Mouse (Mus musculus) midbrain, postnatal 0 days (tissue): ENCODE measurements around the gene Hist2h2aa2. TPM values are rescaled to one million over a fixed set of nuclear protein-coding genes. Genes with fewer than 3 reads are reported as not detected.

Source experiments
- ATAC-seq: fragments of 200-750 bp; cut with Nextera tagmentation; 2 replicates; pipeline ENCODE4 v1.8.0; 2017; ENCODE audit warnings: moderate number of reproducible peaks, mild to moderate bottlenecking, moderate TSS enrichment, moderate library complexity; ENCODE audit not compliant: low FRiP score
- DNase-seq: peaks from one replicate; pipeline ENCODE4 v3.0.0-alpha.2; 2015; ENCODE audit warnings: low spot score
- H3K27ac ChIP-seq: fragments of 300-500 bp; sonication (generic); 2 replicates; pipeline ENCODE4 v1.5.1; 2014; ENCODE audit warnings: low read depth, mild to moderate bottlenecking, low read length, mixed read lengths
- H3K27me3 ChIP-seq: fragments of 300-500 bp; sonication (generic); 2 replicates; pipeline ENCODE4 v1.6.1; 2014; ENCODE audit warnings: low read length, control low read depth, mixed read lengths; ENCODE audit not compliant: insufficient read depth
- H3K36me3 ChIP-seq: fragments of 300-500 bp; sonication (generic); 2 replicates; pipeline ENCODE4 v1.6.1; 2014; ENCODE audit warnings: low read length, control low read depth, mixed read lengths; ENCODE audit not compliant: insufficient read depth
- H3K4me1 ChIP-seq: fragments of 300-500 bp; sonication (generic); 2 replicates; pipeline ENCODE4 v1.6.1; 2014; ENCODE audit warnings: mild to moderate bottlenecking, control low read depth, antibody characterized with exemption, low read length, mixed read lengths; ENCODE audit not compliant: insufficient read depth
- H3K4me2 ChIP-seq: fragments of 300-500 bp; sonication (generic); 2 replicates; pipeline ENCODE4 v1.6.1; 2014; ENCODE audit warnings: low read depth, mild to moderate bottlenecking, low read length, mixed read lengths; ENCODE audit not compliant: poor library complexity, severe bottlenecking
- H3K4me3 ChIP-seq: fragments of 300-500 bp; sonication (generic); 2 replicates; pipeline ENCODE4 v1.5.1; 2014; ENCODE audit warnings: low read depth, mild to moderate bottlenecking, low read length, moderate library complexity
- H3K9ac ChIP-seq: fragments of 300-500 bp; sonication (generic); replicated peaks from 2 replicates; pipeline ENCODE4 v1.6.1; 2014; ENCODE audit warnings: mild to moderate bottlenecking, low read length, moderate library complexity, mixed read lengths; ENCODE audit not compliant: poor library complexity, severe bottlenecking
- H3K9me3 ChIP-seq: fragments of 300-500 bp; sonication (generic); 2 replicates; pipeline ENCODE4 v1.6.1; 2016; ENCODE audit warnings: low read length, control low read depth
- CTCF ChIP-seq: IDR thresholded peaks from 2 replicates; pipeline ENCODE4 v1.5.1; 2016; ENCODE audit warnings: antibody characterized with exemption, mild to moderate bottlenecking
- WGBS: fragments of 180-500 bp; shearing (Covaris S2); extraction: QIAGEN DNeasy Blood & Tissue Kit; methylation state at CpG from one replicate; pipeline ENCODE4 v1.1.7; 2014; 5-methylcytosine and 5-hydroxymethylcytosine counted together
- polyA plus RNA-seq: library from polyadenylated mRNA; unstranded; fragments of >200 nt; fragmentation: Nextera tagmentation; extraction: Ambion mirVana; gene quantifications from 2 replicates; pipeline ENCODE4 v1.2.1, GENCODE M21; 2015
- total RNA-seq: library from RNA; depleted of rRNA; stranded (reverse); fragments of >200 nt; gene quantifications from 2 replicates; pipeline ENCODE4 v1.2.3, GENCODE M21; 2014

The Hist2h2aa2 gene
- total and polyA plus RNA-seq, 2 experiments from 2014 or later: 45.6 to 1,403 TPM

DNA sequence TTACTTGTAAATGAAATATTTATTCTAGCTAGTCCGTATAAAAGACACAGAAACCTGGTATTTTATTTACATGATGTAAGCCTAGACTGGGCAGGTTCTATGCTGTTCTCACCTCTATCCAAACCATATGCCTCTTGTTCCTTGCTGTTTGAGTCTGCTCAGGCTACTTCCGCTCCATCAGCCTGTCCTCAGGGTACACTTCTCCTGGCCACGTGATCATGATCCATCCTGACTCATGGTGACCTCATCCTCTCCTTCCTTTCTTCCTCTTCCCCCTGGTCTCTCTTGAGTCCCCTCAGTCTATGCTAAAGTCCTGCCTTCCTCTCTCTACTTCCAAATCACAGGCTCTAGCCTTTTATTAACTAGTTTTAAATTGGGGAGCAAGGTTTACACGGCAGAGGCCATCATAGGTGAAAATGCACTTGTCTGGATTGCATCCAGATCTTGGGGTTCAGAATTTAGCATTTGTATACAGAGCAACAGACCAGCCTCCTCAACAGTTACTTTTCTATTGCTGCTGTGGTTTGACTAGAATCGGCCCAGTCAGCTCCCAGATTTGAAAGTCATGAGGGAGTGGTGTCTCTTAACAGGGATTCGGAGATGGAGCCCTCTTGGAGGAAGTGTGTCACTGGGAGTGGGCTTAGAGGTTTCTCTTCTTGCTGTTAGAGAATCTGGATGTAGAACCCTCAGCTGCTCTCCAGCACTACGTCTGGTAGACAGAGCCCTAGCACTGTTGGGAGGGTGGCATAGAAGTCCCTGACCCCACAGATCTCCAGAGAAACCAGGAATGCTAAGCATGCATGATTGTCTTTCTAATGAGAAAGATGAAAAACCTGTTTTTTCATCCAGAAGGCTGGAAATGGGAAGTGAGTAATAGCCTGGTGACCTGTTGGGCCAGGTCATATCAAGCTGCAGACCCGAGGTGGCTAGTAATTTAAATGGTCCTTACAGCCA is 13.1 kb downstream of the Hist2h2aa2 start:
- Histone ChIP-seq H3K9me3 (no peaks in the 10 kb centered on the region), H3K9ac (no peak overlapping the region), H3K4me3 (no peak overlapping the region), H3K27me3 (no peaks in the 10 kb centered on the region), H3K4me1 (peaks cover under 1% of the 10 kb centered on the region; the same call in 1 of the 2 replicates), H3K36me3 (no peaks in the 10 kb centered on the region), H3K4me2 (no peak overlapping the region), H3K27ac (no peak overlapping the region)
- no peak for TF ChIP-seq CTCF
- 74% methylated on average over 8 of the region's 8 CpGs for whole genome bisulfite sequencing
- ATAC-seq (no peak), DNase-seq (no peak)

DNA sequence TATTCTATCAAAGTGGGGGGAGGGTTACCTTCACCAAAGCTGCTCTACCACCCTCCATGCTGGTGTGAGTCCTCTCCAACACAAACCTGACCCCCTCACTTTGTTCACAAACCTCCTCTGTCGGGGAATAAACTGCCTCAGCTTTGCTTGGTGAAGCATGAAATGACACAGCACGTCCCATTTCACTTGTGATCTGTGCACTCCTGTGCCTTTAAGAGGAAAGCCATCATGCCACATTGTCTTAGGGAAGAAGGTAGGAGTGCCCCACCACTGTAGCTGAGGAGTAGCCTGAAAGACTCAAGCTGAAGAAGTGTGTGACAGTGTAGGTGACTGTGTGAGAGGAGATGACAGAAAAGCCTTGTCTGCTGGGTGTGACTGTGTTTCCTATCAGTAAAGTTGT is 14.7 kb downstream of the Hist2h2aa2 start:
- no peak overlapping the region for H3K27ac ChIP-seq
- no peaks in the 10 kb centered on the region for H3K36me3 ChIP-seq
- H3K9me3 ChIP-seq: no peaks in the 10 kb centered on the region
- H3K9ac ChIP-seq: no peak overlapping the region
- no peaks in the 10 kb centered on the region for H3K27me3 ChIP-seq
- no peak for ATAC-seq
- H3K4me3 ChIP-seq: no peak overlapping the region
- H3K4me1 ChIP-seq: peaks cover 4% of the 10 kb centered on the region; the same call in 1 of the 2 replicates
- DNase-seq: no peak
- WGBS: 11% methylated on average over 2 of the region's 2 CpGs
- no peak for TF ChIP-seq CTCF
- H3K4me2 ChIP-seq: no peak overlapping the region

DNA sequence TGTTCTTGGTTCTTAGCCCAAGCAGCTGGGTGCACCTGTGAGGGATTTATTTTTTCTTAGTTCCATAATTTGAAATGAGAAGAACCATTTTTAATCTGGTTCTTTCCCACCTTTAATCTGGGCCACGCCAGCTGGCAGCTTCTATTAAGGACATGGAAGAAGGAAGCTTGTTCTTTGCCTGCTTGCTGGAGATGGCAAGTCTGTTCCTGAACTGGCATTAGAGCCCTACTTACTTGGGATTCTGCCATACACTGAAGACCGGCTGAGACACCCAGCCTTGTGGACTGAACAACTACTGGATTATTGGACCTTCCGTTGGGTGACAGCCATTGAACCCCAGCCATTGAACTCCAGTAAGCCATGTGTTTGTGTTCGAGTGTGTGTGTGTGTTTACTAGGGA is 17.3 kb downstream of the Hist2h2aa2 start:
- 84% methylated on average over 4 of the region's 4 CpGs for WGBS
- no peak for TF ChIP-seq CTCF
- no peak for ATAC-seq
- Histone ChIP-seq H3K27me3 (no peaks in the 10 kb centered on the region), H3K36me3 (no peaks in the 10 kb centered on the region), H3K9me3 (no peaks in the 10 kb centered on the region), H3K4me1 (peaks cover 4% of the 10 kb centered on the region; the same call in 1 of the 2 replicates), H3K4me3 (no peak overlapping the region), H3K9ac (no peak overlapping the region), H3K27ac (no peak overlapping the region), H3K4me2 (peak overlapping the region; percentile 18; the same call in 1 of the 2 replicates)
- no peak for DNase-seq

DNA sequence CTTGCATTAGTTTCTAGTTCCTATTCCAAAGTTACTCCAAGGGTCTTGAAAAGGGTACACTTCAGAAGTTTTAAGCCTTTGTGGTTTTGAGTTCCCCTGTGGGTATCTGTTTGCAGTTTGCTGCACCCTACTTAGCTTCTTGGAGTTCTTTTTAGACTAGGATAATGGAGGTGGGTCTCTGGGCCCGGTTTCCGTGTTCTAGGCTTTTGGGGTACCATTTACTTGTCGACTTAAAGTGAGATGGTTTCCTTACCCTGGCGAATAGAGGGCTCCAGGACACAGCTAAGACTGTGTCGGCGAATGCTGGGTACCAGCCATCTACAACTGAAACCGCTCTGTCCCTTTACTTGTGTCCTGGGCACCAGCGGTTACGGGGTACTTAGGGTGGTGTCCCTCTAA is 18.4 kb downstream of the Hist2h2aa2 start:
- Histone ChIP-seq H3K4me1 (peaks cover 4% of the 10 kb centered on the region; the same call in 1 of the 2 replicates), H3K4me3 (peak overlapping the region; percentile 51), H3K9me3 (no peaks in the 10 kb centered on the region), H3K27me3 (no peaks in the 10 kb centered on the region), H3K27ac (peak overlapping the region; percentile 91; the same call in 1 of the 2 replicates), H3K36me3 (no peaks in the 10 kb centered on the region), H3K4me2 (peak overlapping the region; percentile 64), H3K9ac (no peak overlapping the region; the same call in 1 of the 2 replicates)
- DNase-seq (no peak), ATAC-seq (no peak)
- TF ChIP-seq CTCF: no peak
- 5% methylated on average over 9 of the region's 9 CpGs for WGBS

DNA sequence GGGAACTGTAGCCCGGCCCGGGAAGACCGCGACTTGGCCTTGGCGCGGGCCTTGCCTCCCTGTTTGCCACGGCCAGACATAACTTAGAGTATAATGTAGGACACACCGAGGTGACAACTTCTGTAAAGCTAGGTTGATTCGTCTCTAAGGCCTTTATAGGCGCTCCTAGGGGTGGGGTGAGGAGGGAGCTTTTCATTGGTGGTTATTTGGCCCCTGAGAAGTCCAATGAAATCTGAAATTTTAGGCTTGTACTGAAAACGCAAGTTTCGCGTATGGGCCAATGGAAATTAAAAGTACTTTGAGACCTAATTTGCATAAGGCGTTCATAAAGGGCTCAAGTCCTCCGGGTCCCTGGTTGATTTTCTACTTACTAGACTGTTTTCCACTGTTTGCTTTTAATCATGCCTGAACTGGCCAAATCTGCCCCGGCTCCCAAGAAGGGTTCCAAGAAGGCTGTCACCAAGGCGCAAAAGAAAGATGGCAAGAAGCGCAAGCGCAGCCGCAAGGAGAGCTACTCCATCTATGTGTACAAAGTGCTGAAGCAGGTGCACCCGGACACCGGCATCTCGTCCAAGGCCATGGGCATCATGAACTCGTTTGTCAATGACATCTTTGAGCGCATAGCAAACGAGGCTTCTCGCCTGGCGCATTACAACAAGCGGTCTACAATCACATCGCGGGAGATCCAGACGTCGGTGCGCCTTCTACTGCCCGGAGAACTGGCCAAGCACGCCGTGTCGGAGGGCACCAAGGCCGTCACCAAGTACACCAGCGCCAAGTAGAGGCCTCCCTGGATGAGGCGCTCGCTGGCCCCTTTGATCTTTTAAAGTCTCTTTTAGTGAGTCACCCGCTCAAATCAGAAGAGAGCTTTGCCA is 19.1 kb downstream of the Hist2h2aa2 start, which contains the start of the genes Hist2h2ac and Hist2h2be:
Gene Hist2h2ac (minus strand): TSS at position 116 of the 875 bp plus-strand sequence.
Gene Hist2h2be (plus strand): TSS at position 355 of the 875 bp plus-strand sequence.
- H3K9ac ChIP-seq: peak within 1 kb of the TSS; percentile 61
- peak within 1 kb of the TSS; percentile 51 for H3K4me3 ChIP-seq
- ATAC-seq: peak; percentile 86
- WGBS: under 1% methylated on average over 43 of the region's 43 CpGs
- peak within 1 kb of the TSS; percentile 64 for H3K4me2 ChIP-seq
- TF ChIP-seq CTCF: peak; percentile 1; the same call in 1 of the 2 replicates
- no peaks in the 10 kb centered on the region for H3K36me3 ChIP-seq
- no peaks in the 10 kb centered on the region for H3K9me3 ChIP-seq
- peak within 1 kb of the TSS; percentile 91 for H3K27ac ChIP-seq
- peak; percentile 94 for DNase-seq
- peaks cover 4% of the 10 kb centered on the region; the same call in 1 of the 2 replicates for H3K4me1 ChIP-seq
- no peaks in the 10 kb centered on the region for H3K27me3 ChIP-seq
